Mouse (Mus musculus) liver, embryonic 12.5 days (tissue): ENCODE measurements around the gene Rgs7bp. TPM values are rescaled to one million over a fixed set of nuclear protein-coding genes. Genes with fewer than 3 reads are reported as not detected.

Source experiments
- ATAC-seq: fragments of 200-750 bp; cut with Nextera tagmentation; 2 replicates; pipeline ENCODE4 v1.8.0; 2017; ENCODE audit warnings: moderate number of reproducible peaks, mild to moderate bottlenecking, moderate library complexity
- H3K27ac ChIP-seq: fragments of 300-500 bp; sonication (generic); 2 replicates; pipeline ENCODE4 v1.5.1; 2016; ENCODE audit warnings: mild to moderate bottlenecking
- H3K27me3 ChIP-seq: fragments of 300-500 bp; sonication (generic); replicated peaks from 2 replicates; pipeline ENCODE4 v1.6.1; 2016; ENCODE audit warnings: mild to moderate bottlenecking, moderate library complexity
- H3K36me3 ChIP-seq: fragments of 300-500 bp; sonication (generic); 2 replicates; pipeline ENCODE4 v1.6.1; 2016; ENCODE audit warnings: mild to moderate bottlenecking, moderate library complexity
- H3K4me1 ChIP-seq: fragments of 300-500 bp; sonication (generic); 2 replicates; pipeline ENCODE4 v1.6.1; 2016
- H3K4me2 ChIP-seq: fragments of 300-500 bp; sonication (generic); 2 replicates; pipeline ENCODE4 v1.6.1; 2016; ENCODE audit warnings: mild to moderate bottlenecking, moderate library complexity
- H3K4me3 ChIP-seq: fragments of 300-500 bp; sonication (generic); 2 replicates; pipeline ENCODE4 v1.5.1; 2016; ENCODE audit warnings: mild to moderate bottlenecking, moderate library complexity
- H3K9ac ChIP-seq: fragments of 300-500 bp; sonication (generic); 2 replicates; pipeline ENCODE4 v1.6.1; 2016; ENCODE audit warnings: mild to moderate bottlenecking, moderate library complexity
- H3K9me3 ChIP-seq: fragments of 300-500 bp; sonication (generic); replicated peaks from 2 replicates; pipeline ENCODE4 v1.6.1; 2016; ENCODE audit warnings: mild to moderate bottlenecking, moderate library complexity
- WGBS: fragments of 180-500 bp; shearing (Covaris S2); methylation state at CpG from one replicate; pipeline ENCODE4 v1.1.7; 2016; ENCODE audit not compliant: insufficient replicate concordance; 5-methylcytosine and 5-hydroxymethylcytosine counted together
- polyA plus RNA-seq: library from polyadenylated mRNA; unstranded; fragments of >200 nt; fragmentation: Nextera tagmentation; extraction: Ambion mirVana; gene quantifications from 2 replicates; pipeline ENCODE4 v1.2.1, GENCODE M21; 2016

The Rgs7bp gene
- polyA plus RNA-seq, 1 experiment from 2014 or later: 0.64 TPM

GRCm38 (mm10) chr13:104960951-104961715 is 93.6 kb downstream of the Rgs7bp start:
- no peak overlapping the region for H3K9ac ChIP-seq
- 74% methylated on average over 14 of the region's 14 CpGs for WGBS
- H3K27ac ChIP-seq: no peak overlapping the region
- no peaks in the 10 kb centered on the region for H3K9me3 ChIP-seq
- no peaks in the 10 kb centered on the region for H3K36me3 ChIP-seq
- H3K4me2 ChIP-seq: no peak overlapping the region
- no peaks in the 10 kb centered on the region for H3K27me3 ChIP-seq
- H3K4me1 ChIP-seq: no peaks in the 10 kb centered on the region
- no peak for ATAC-seq
- no peak overlapping the region for H3K4me3 ChIP-seq

- 62% methylated on average over 7 of the region's 7 CpGs for WGBS
- Histone ChIP-seq H3K36me3 (no peaks in the 10 kb centered on the region), H3K4me3 (no peak overlapping the region), H3K27me3 (no peaks in the 10 kb centered on the region), H3K9me3 (no peaks in the 10 kb centered on the region), H3K9ac (no peak overlapping the region), H3K4me2 (no peak overlapping the region), H3K4me1 (no peaks in the 10 kb centered on the region), H3K27ac (no peak overlapping the region)
- ATAC-seq: no peak
Measured at GRCm38 (mm10) chr13:104960206-104960928, 94.4 kb downstream of the Rgs7bp start.

GRCm38 (mm10) chr13:104959733-104960132 is 95.0 kb downstream of the Rgs7bp start:
- Histone ChIP-seq H3K4me1 (no peaks in the 10 kb centered on the region), H3K36me3 (no peaks in the 10 kb centered on the region), H3K4me3 (no peak overlapping the region), H3K27ac (no peak overlapping the region), H3K4me2 (no peak overlapping the region), H3K9me3 (no peaks in the 10 kb centered on the region), H3K27me3 (no peaks in the 10 kb centered on the region), H3K9ac (no peak overlapping the region)
- no peak for ATAC-seq
- WGBS: 75% methylated on average over 4 of the region's 4 CpGs

GRCm38 (mm10) chr13:104947958-104948357 is 106.8 kb downstream of the Rgs7bp start:
- H3K4me1 ChIP-seq: no peaks in the 10 kb centered on the region
- H3K27me3 ChIP-seq: no peaks in the 10 kb centered on the region
- no peak overlapping the region for H3K27ac ChIP-seq
- ATAC-seq: no peak
- 0% methylated on average over 7 of the region's 7 CpGs for WGBS
- peak overlapping the region; percentile 38; the same call in 1 of the 2 replicates for H3K4me2 ChIP-seq
- no peak overlapping the region for H3K9ac ChIP-seq
- no peaks in the 10 kb centered on the region for H3K9me3 ChIP-seq
- H3K4me3 ChIP-seq: no peak overlapping the region
- H3K36me3 ChIP-seq: no peaks in the 10 kb centered on the region

GRCm38 (mm10) chr13:104940483-104940882 is 114.2 kb downstream of the Rgs7bp start:
- Histone ChIP-seq H3K4me2 (no peak overlapping the region), H3K9ac (no peak overlapping the region), H3K36me3 (no peaks in the 10 kb centered on the region), H3K27ac (no peak overlapping the region), H3K4me1 (peaks cover 7% of the 10 kb centered on the region; the same call in 1 of the 2 replicates), H3K27me3 (no peaks in the 10 kb centered on the region), H3K9me3 (no peaks in the 10 kb centered on the region), H3K4me3 (no peak overlapping the region)
- ATAC-seq: no peak
- WGBS: 90% methylated on average over 8 of the region's 8 CpGs

GRCm38 (mm10) chr13:104939856-104940255 is 114.9 kb downstream of the Rgs7bp start:
- Histone ChIP-seq H3K9ac (no peak overlapping the region), H3K27me3 (no peaks in the 10 kb centered on the region), H3K36me3 (no peaks in the 10 kb centered on the region), H3K4me3 (no peak overlapping the region), H3K9me3 (no peaks in the 10 kb centered on the region), H3K4me2 (no peak overlapping the region), H3K27ac (no peak overlapping the region), H3K4me1 (peaks cover 7% of the 10 kb centered on the region; the same call in 1 of the 2 replicates)
- ATAC-seq: no peak
- WGBS: under 1% methylated on average over 4 of the region's 4 CpGs

- H3K4me3 ChIP-seq: no peak overlapping the region
- H3K27me3 ChIP-seq: no peaks in the 10 kb centered on the region
- H3K36me3 ChIP-seq: no peaks in the 10 kb centered on the region
- no peak overlapping the region for H3K27ac ChIP-seq
- no peaks in the 10 kb centered on the region for H3K9me3 ChIP-seq
- H3K4me2 ChIP-seq: no peak overlapping the region
- WGBS: 68% methylated on average over 13 of the region's 13 CpGs
- no peak for ATAC-seq
- H3K4me1 ChIP-seq: peaks cover 7% of the 10 kb centered on the region; the same call in 1 of the 2 replicates
- H3K9ac ChIP-seq: no peak overlapping the region
Measured at GRCm38 (mm10) chr13:104938966-104939593, 115.7 kb downstream of the Rgs7bp start.

- peak overlapping the region; percentile 40 for H3K4me3 ChIP-seq
- H3K36me3 ChIP-seq: no peaks in the 10 kb centered on the region
Measured at GRCm38 (mm10) chr13:104937759-104938158, 117.0 kb downstream of the Rgs7bp start.

GRCm38 (mm10) chr13:104936586-104936985 is 118.1 kb downstream of the Rgs7bp start:
- no peaks in the 10 kb centered on the region for H3K36me3 ChIP-seq
- no peak overlapping the region for H3K9ac ChIP-seq
- H3K4me2 ChIP-seq: no peak overlapping the region
- ATAC-seq: no peak
- H3K4me1 ChIP-seq: peaks cover 7% of the 10 kb centered on the region; the same call in 1 of the 2 replicates
- no peaks in the 10 kb centered on the region for H3K9me3 ChIP-seq
- no peak overlapping the region for H3K27ac ChIP-seq
- no peaks in the 10 kb centered on the region for H3K27me3 ChIP-seq
- 79% methylated on average over 2 of the region's 2 CpGs for WGBS
- H3K4me3 ChIP-seq: no peak overlapping the region

More at GRCm38 (mm10) chr13:104937759-104938158, 117.0 kb downstream of the Rgs7bp start:
- 11% methylated on average over 5 of the region's 6 CpGs for WGBS
- Histone ChIP-seq H3K9ac (no peak overlapping the region), H3K4me2 (peak overlapping the region; percentile 62), H3K27ac (no peak overlapping the region), H3K4me1 (peaks cover 7% of the 10 kb centered on the region; the same call in 1 of the 2 replicates), H3K27me3 (no peaks in the 10 kb centered on the region), H3K9me3 (no peaks in the 10 kb centered on the region)
- ATAC-seq: no peak

GRCm38 (mm10) chr13:104931635-104932532 is 122.8 kb downstream of the Rgs7bp start:
- no peak overlapping the region for H3K4me3 ChIP-seq
- H3K9me3 ChIP-seq: no peaks in the 10 kb centered on the region
- no peaks in the 10 kb centered on the region for H3K36me3 ChIP-seq
- 62% methylated on average over 6 of the region's 6 CpGs for WGBS
- H3K4me1 ChIP-seq: no peaks in the 10 kb centered on the region
- no peaks in the 10 kb centered on the region for H3K27me3 ChIP-seq
- H3K4me2 ChIP-seq: no peak overlapping the region
- H3K27ac ChIP-seq: no peak overlapping the region
- no peak overlapping the region for H3K9ac ChIP-seq
- ATAC-seq: no peak

GRCm38 (mm10) chr13:104930814-104931213 is 123.9 kb downstream of the Rgs7bp start:
- no peak overlapping the region for H3K9ac ChIP-seq
- no peak overlapping the region for H3K4me2 ChIP-seq
- 55% methylated on average over 3 of the region's 3 CpGs for WGBS
- no peak for ATAC-seq
- no peaks in the 10 kb centered on the region for H3K4me1 ChIP-seq
- H3K36me3 ChIP-seq: no peaks in the 10 kb centered on the region
- H3K4me3 ChIP-seq: no peak overlapping the region
- H3K9me3 ChIP-seq: no peaks in the 10 kb centered on the region
- H3K27me3 ChIP-seq: no peaks in the 10 kb centered on the region
- no peak overlapping the region for H3K27ac ChIP-seq
